Mouse (Mus musculus): ENCODE data around the gene Dcbld2.

- no peak for TF ChIP-seq GATA1 (IDR thresholded peaks at IDR 0.05; ENCODE audit: borderline replicate concordance, low read length)
- TF ChIP-seq FLI1 (IDR thresholded peaks at IDR 0.05; ENCODE audit: low read length), result no peak
Observed at GRCm38 (mm10) chr16:58470841-58471240, 62.6 kb downstream of the Dcbld2 start.

Data from megakaryocyte, embryonic 14.5 days (primary cell).